Mouse (Mus musculus) stomach, embryonic 15.5 days (tissue): ENCODE measurements at regions not wholly inside any gene's neighbourhood (a gene's known extent, or its start where the extent isn't known, plus 50 kb on each side); places are given as distances from the start of the nearest gene placed in this dataset.

Experiments used
- ATAC-seq: fragments of 200-750 bp; cut with Nextera tagmentation; 2 replicates; pipeline ENCODE4 v1.8.0; 2017; ENCODE audit warnings: low read depth, moderate number of reproducible peaks, moderate TSS enrichment; ENCODE audit not compliant: insufficient read depth, low FRiP score
- H3K27ac ChIP-seq: fragments of 300-500 bp; sonication (generic); 2 replicates; pipeline ENCODE4 v1.5.1; 2015; ENCODE audit warnings: mild to moderate bottlenecking, inconsistent platforms
- H3K27me3 ChIP-seq: fragments of 300-500 bp; sonication (generic); replicated peaks from 2 replicates; pipeline ENCODE4 v1.6.1; 2015; ENCODE audit warnings: inconsistent platforms
- H3K36me3 ChIP-seq: fragments of 300-500 bp; sonication (generic); 2 replicates; pipeline ENCODE4 v1.6.1; 2015; ENCODE audit warnings: inconsistent platforms
- H3K4me1 ChIP-seq: fragments of 300-500 bp; sonication (generic); 2 replicates; pipeline ENCODE4 v1.6.1; 2015; ENCODE audit warnings: inconsistent platforms
- H3K4me2 ChIP-seq: fragments of 300-500 bp; sonication (generic); 2 replicates; pipeline ENCODE4 v1.6.1; 2015; ENCODE audit warnings: mild to moderate bottlenecking, inconsistent platforms
- H3K4me3 ChIP-seq: fragments of 300-500 bp; sonication (generic); replicated peaks from 2 replicates; pipeline ENCODE4 v1.5.1; 2015; ENCODE audit warnings: inconsistent platforms
- H3K9ac ChIP-seq: fragments of 300-500 bp; sonication (generic); 2 replicates; pipeline ENCODE4 v1.6.1; 2015; ENCODE audit warnings: inconsistent platforms
- H3K9me3 ChIP-seq: fragments of 300-500 bp; sonication (generic); 2 replicates; pipeline ENCODE4 v1.6.1; 2016; ENCODE audit warnings: inconsistent platforms
- WGBS: fragments of 180-500 bp; shearing (Covaris S2); methylation state at CpG from one replicate; pipeline ENCODE4 v1.1.7; 2015; 5-methylcytosine and 5-hydroxymethylcytosine counted together

DNA sequence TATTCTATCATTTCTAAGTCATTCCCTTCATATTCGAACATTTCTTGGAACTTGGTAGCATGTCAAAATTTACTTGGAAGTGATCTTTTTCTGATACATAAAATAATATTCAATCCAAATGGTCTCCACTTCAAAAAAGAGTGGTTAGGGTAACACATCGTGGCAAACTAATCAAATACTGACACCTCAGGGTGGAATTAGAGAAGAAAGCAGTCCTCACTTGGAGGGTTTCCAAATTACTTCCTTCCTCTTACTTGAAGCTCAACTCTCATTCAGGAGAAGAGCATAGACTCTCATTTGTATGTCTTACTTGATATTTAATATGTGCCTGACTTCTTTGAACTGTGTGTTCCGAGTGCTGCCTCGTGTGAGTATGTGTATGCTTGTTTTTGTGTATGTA lies 220.3 kb downstream of the Mex3b start:
- no peak overlapping the region for H3K27ac ChIP-seq
- H3K9me3 ChIP-seq, result no peaks in the 10 kb centered on the region
- no peaks in the 10 kb centered on the region for H3K36me3 ChIP-seq
- ATAC-seq, result no peak
- no peak overlapping the region for H3K4me3 ChIP-seq
- WGBS, result 72% methylated on average over 4 of the region's 4 CpGs
- peaks cover 4% of the 10 kb centered on the region; the same call in 1 of the 2 replicates for H3K4me1 ChIP-seq
- no peak overlapping the region for H3K4me2 ChIP-seq
- H3K27me3 ChIP-seq, result no peaks in the 10 kb centered on the region
- H3K9ac ChIP-seq, result no peak overlapping the region

DNA sequence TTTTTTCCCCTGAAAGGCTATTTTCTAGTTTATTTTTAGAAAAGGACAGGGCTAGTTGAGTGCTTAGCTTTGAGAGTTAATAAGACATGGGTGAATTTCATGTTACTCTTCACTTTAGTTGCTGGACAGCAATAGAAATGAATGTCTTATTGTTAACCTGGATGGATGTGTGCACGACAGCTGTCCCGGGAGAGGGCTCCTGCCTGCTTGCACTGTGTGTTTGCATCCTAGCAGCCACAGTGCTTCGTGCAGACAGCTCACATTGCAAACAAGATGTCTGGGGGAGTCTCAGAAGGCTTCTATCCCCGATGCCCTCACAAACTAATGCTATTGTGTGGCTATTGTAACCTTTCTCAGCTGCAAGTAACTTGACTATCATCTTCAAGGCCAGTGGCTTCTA lies 221.0 kb downstream of the Mex3b start:
- no peaks in the 10 kb centered on the region for H3K9me3 ChIP-seq
- H3K4me3 ChIP-seq, result no peak overlapping the region
- no peak overlapping the region for H3K27ac ChIP-seq
- H3K4me1 ChIP-seq, result peaks cover 4% of the 10 kb centered on the region; the same call in 1 of the 2 replicates
- no peak overlapping the region for H3K4me2 ChIP-seq
- H3K9ac ChIP-seq, result no peak overlapping the region
- no peaks in the 10 kb centered on the region for H3K27me3 ChIP-seq
- no peaks in the 10 kb centered on the region for H3K36me3 ChIP-seq
- WGBS, result 43% methylated on average over 4 of the region's 4 CpGs
- ATAC-seq, result no peak

DNA sequence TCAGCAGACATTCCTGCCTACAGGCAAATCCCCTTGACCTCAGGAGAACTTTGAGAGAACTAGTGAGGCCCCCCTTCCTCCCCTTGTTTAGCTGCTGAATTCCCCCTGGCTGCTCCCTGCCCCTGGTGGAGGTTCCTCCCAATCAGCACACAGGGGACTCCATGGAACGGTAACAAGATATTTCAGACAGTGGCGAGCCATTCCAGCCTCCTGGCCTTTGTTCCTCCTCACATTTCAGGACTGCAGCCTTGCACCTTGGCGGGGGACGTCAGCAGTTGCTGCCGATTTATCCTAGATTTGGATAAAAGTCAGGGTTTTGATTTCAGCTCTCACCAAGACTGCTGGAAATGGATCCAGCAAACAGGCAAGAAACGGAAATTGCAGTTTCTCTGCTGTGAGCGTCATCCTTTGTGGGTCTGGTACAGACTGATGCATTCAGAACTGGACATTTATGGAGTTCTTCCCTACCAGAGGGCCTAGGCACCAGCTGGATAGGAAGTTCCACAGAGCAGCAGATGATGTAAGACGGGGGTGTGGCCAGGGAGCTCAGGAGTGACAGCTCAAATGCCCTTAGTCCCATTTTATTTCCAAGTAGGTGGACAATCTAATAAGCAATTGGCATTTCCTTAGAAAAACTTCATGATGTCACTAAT lies 222.3 kb downstream of the Mex3b start:
- H3K4me3 ChIP-seq, result no peak overlapping the region
- H3K36me3 ChIP-seq, result no peaks in the 10 kb centered on the region
- H3K27me3 ChIP-seq, result no peaks in the 10 kb centered on the region
- H3K4me2 ChIP-seq, result no peak overlapping the region
- no peak for ATAC-seq
- H3K27ac ChIP-seq, result 0 out of 2 replicates have a peak overlapping the region, but pooled peaks have one; percentile 11
- peaks cover 4% of the 10 kb centered on the region; the same call in 1 of the 2 replicates for H3K4me1 ChIP-seq
- WGBS, result 22% methylated on average over 8 of the region's 8 CpGs
- no peaks in the 10 kb centered on the region for H3K9me3 ChIP-seq
- no peak overlapping the region for H3K9ac ChIP-seq

DNA sequence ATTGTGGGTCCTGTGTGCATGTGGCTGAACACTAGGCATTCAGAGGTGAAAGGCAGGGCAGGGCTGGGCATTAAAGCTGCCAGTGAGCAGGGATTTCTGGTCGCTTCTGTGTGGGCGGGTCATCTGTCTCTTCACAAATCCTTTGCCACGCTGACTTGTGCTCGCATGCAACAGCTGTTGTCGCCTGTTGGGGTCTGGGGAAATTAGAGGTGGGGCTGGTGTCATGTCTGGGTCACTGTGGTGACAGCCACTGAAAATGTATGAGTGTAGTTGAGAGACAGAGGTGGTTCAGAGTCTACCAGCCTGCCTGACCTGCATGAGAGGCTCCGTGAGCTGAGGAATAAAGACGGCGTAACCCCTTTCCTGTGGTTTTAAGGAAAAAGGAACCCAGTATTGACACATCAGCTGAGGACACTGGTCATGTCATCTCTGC lies 226.8 kb downstream of the Mex3b start:
- no peak for ATAC-seq
- Histone ChIP-seq H3K27me3 (no peaks in the 10 kb centered on the region), H3K4me2 (no peak overlapping the region), H3K4me3 (no peak overlapping the region), H3K9ac (no peak overlapping the region), H3K36me3 (no peaks in the 10 kb centered on the region), H3K4me1 (peaks cover 4% of the 10 kb centered on the region; the same call in 1 of the 2 replicates), H3K27ac (no peak overlapping the region), H3K9me3 (no peaks in the 10 kb centered on the region)
- 28% methylated on average over 8 of the region's 8 CpGs for WGBS

DNA sequence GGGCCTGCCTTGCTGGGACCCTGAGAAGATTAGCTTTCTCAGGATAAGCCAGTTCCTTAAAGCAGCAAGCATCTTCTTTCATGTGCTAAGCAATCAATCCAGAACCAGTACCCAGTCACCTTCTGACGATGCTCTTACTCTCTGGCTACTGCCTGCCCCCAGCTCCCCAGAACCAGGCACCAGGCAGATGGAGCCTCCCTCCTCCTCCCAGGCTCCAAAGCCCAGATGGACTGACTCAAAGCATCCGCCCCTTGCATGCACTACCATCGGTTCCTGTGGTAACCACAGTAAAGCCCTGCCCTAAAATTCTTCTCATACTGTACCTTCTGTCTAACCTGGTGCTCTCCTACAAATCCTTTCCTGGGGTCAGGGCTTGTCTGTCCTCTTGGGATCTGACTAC lies 227.8 kb downstream of the Mex3b start:
- no peaks in the 10 kb centered on the region for H3K9me3 ChIP-seq
- no peak overlapping the region for H3K9ac ChIP-seq
- no peak for ATAC-seq

DNA sequence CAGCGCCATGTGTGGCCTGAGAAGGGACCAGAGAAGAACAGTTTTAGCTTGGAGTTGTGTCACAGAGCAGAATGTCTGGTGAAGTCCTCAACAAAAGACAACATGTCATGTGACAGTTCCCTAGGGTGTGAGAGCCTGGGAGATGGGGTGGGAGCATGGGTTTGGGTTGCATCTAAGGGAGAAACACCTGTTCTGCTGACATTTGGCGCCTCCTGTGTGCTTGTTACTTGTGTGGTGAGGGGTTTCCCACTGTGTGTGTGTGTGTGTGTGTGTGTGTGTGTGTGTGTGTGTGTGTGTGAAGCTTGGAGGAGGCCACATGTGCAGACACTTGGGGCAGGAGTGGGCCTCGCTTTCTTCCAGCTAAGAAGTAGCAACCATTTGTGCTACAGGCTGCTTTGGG lies 228.5 kb downstream of the Mex3b start:
- Histone ChIP-seq H3K9me3 (no peaks in the 10 kb centered on the region), H3K27me3 (no peaks in the 10 kb centered on the region), H3K27ac (no peak overlapping the region), H3K4me2 (no peak overlapping the region), H3K36me3 (no peaks in the 10 kb centered on the region), H3K9ac (no peak overlapping the region), H3K4me1 (no peaks in the 10 kb centered on the region), H3K4me3 (no peak overlapping the region)
- no peak for ATAC-seq
- 86% methylated on average over 3 of the region's 3 CpGs for WGBS

More for the DNA sequence above, 227.8 kb downstream of the Mex3b start:
- H3K36me3 ChIP-seq, result no peaks in the 10 kb centered on the region
- WGBS, result 44% methylated on average over 3 of the region's 3 CpGs
- H3K4me1 ChIP-seq, result no peaks in the 10 kb centered on the region
- H3K4me3 ChIP-seq, result no peak overlapping the region
- H3K27me3 ChIP-seq, result no peaks in the 10 kb centered on the region
- no peak overlapping the region for H3K27ac ChIP-seq
- no peak overlapping the region for H3K4me2 ChIP-seq

DNA sequence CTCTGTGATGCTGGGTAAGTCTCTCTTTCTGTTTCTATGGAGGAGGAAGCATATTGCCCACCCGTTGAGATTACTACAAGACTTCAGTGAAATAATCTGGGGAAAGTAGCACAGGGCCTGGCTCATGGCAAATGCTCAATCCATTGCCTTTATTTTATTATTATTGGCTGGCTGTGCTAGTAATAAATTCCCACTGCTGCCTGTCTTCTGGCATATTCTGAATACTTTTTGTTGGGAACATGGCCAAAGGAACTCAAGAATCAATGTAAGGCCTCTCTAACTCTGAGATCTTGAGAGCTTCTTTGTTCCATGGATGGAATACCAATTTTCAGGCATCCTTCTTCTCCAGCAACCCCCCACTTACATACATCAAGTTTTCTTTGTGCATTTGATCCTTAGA lies 237.3 kb downstream of the Mex3b start:
- H3K4me1 ChIP-seq, result no peaks in the 10 kb centered on the region
- ATAC-seq, result no peak
- H3K4me2 ChIP-seq, result no peak overlapping the region

DNA sequence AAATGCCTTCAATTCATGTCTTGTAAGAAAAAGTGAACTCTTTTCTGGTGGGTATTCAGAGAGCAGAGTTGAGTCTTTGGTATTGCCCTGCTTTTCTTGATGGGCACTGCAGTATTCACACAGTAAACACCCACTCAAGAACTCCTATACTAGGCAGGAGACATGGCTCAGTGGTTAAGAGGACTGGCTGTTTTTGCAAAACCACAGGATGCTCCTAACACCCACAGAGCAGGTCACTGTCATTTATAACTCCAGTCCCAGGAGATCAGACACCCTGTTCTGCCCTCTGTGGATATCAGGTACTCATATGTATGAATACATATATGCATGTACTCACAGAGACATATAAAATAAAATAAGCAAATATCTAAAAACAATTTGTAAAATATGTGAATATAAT lies 238.5 kb downstream of the Mex3b start:
- H3K9ac ChIP-seq, result no peak overlapping the region
- H3K36me3 ChIP-seq, result no peaks in the 10 kb centered on the region
- no peak overlapping the region for H3K27ac ChIP-seq
- H3K4me3 ChIP-seq, result no peak overlapping the region
- no peaks in the 10 kb centered on the region for H3K27me3 ChIP-seq
- H3K4me2 ChIP-seq, result no peak overlapping the region
- no peak for ATAC-seq
- no peaks in the 10 kb centered on the region for H3K9me3 ChIP-seq
- no peaks in the 10 kb centered on the region for H3K4me1 ChIP-seq

More for the DNA sequence above, 237.3 kb downstream of the Mex3b start:
- no peak overlapping the region for H3K9ac ChIP-seq
- H3K9me3 ChIP-seq, result no peaks in the 10 kb centered on the region
- H3K4me3 ChIP-seq, result no peak overlapping the region
- no peaks in the 10 kb centered on the region for H3K36me3 ChIP-seq
- no peak overlapping the region for H3K27ac ChIP-seq
- H3K27me3 ChIP-seq, result no peaks in the 10 kb centered on the region
- WGBS, result 64% methylated on average over 1 of the region's 1 CpGs

DNA sequence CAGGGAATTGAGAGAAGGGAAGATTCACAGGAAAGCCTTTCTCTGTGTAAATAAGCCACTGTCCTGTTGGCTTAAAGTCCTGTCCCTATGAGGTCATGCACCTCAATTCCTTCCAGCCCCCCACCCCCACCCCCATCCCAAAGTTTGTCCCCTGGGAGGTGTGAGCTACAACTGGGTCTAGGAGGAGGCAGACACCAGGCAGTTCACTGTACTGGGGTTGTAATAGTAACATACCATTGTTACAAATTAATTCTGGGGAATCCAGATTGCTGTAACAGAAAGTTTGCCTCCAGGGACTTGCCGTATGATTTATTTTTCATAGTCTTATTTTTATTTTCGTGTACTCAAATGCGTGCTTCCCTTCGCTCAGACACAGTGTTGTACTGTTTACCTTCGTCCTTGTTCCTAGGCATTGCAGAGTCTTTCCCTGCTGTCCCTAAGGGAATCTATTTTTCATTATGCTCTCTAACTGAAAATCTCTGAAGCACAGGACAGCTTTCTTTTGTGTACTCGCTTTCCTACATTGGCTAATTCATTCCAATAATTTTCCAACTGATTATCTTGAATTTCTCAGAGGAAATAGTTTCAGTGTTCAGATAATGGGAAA lies 244.2 kb downstream of the Mex3b start:
- Histone ChIP-seq H3K4me3 (no peak overlapping the region), H3K27ac (no peak overlapping the region), H3K9ac (no peak overlapping the region), H3K36me3 (no peaks in the 10 kb centered on the region), H3K27me3 (no peaks in the 10 kb centered on the region), H3K4me2 (no peak overlapping the region), H3K9me3 (no peaks in the 10 kb centered on the region), H3K4me1 (no peaks in the 10 kb centered on the region)
- 84% methylated on average over 6 of the region's 6 CpGs for WGBS
- ATAC-seq, result no peak

DNA sequence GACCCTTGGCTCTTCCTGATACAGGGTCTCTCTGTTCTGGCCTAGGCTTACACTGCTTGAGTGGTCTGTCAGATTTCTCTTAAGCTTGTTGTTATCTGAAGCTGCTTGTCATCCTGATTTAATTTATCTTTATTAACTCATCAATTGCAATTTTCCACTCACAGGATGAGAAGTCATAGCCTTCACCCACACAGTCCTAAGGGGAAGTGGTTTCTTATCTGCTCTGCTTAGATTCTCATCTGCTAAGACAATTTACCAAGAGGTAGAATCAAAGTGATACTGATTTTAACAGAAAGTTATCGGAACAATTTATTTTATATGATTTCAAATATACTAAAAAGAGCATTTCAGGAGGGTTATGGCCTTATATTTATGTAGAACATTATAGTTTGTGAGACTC lies 249.4 kb downstream of the Mex3b start:
- Histone ChIP-seq H3K36me3 (no peaks in the 10 kb centered on the region), H3K27ac (no peak overlapping the region), H3K9ac (no peak overlapping the region)

DNA sequence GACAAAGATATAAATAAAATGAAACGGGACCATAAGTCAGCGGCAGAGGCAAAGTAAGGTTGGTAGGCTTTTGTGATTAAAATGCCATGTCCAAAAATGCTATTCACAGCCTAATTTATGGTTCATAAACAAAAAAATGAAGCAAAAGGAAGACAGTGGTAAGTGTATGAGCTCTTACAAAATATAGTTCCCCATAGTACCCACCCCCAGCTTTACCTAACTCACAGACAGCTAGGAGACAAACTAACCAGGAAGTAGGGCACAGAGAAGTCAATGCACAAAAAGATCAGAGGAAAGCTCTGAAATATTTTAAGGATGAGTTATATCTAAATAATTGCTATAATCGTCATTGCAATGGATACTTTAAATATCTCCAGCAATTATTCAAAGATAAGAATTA lies 249.9 kb downstream of the Mex3b start:
- Histone ChIP-seq H3K27me3 (no peaks in the 10 kb centered on the region), H3K4me2 (no peak overlapping the region), H3K4me1 (no peaks in the 10 kb centered on the region), H3K9me3 (no peaks in the 10 kb centered on the region), H3K9ac (no peak overlapping the region), H3K36me3 (no peaks in the 10 kb centered on the region), H3K4me3 (no peak overlapping the region), H3K27ac (no peak overlapping the region)
- WGBS, result 68% methylated on average over 3 of the region's 3 CpGs
- ATAC-seq, result no peak

More for the DNA sequence above, 249.4 kb downstream of the Mex3b start:
- H3K27me3 ChIP-seq, result no peaks in the 10 kb centered on the region
- no peak overlapping the region for H3K4me2 ChIP-seq
- no peak for ATAC-seq
- no peaks in the 10 kb centered on the region for H3K4me1 ChIP-seq
- H3K9me3 ChIP-seq, result no peaks in the 10 kb centered on the region
- WGBS, result 87% methylated on average over 1 of the region's 1 CpGs
- H3K4me3 ChIP-seq, result no peak overlapping the region

DNA sequence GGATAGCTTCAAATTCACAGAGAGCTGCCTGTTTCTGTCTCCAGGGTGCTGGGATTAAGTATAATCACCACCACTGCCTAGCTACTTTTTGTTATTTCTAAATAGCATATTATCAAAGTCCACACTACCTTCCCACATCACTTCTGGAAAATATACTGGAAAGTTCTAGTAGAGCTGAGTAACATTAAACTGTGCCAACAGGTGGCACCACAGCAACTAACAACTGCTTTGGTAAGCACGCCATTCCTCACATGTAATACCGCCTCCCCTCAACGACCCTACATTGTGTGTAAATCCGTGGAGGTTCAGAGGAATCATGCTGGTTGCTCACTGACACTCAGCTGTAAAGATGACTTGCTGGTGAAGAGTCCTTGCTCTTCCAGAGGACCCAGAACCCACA lies 259.1 kb downstream of the Mex3b start:
- Histone ChIP-seq H3K4me3 (no peak overlapping the region), H3K36me3 (no peaks in the 10 kb centered on the region), H3K27me3 (no peaks in the 10 kb centered on the region), H3K9me3 (no peaks in the 10 kb centered on the region), H3K27ac (no peak overlapping the region), H3K4me1 (no peaks in the 10 kb centered on the region), H3K4me2 (no peak overlapping the region), H3K9ac (no peak overlapping the region)
- 79% methylated on average over 4 of the region's 4 CpGs for WGBS
- ATAC-seq, result no peak
